Mouse (Mus musculus) bone marrow, adult 2 months (tissue): ENCODE data around the gene Cenpc1.

Experiments used
- CTCF ChIP-seq: fragments of 200-500 bp; IDR thresholded peaks from 2 replicates; pipeline ENCODE4 v1.5.1; 2011; ENCODE audit warnings: low read length, control low read depth; ENCODE audit not compliant: control insufficient read depth, insufficient read depth
- POLR2A ChIP-seq: fragments of 200-500 bp; IDR thresholded peaks from 2 replicates; pipeline ENCODE4 v1.6.1; 2011; ENCODE audit warnings: low read depth, mild to moderate bottlenecking, control low read depth, low read length, borderline replicate concordance; ENCODE audit not compliant: control insufficient read depth

DNA sequence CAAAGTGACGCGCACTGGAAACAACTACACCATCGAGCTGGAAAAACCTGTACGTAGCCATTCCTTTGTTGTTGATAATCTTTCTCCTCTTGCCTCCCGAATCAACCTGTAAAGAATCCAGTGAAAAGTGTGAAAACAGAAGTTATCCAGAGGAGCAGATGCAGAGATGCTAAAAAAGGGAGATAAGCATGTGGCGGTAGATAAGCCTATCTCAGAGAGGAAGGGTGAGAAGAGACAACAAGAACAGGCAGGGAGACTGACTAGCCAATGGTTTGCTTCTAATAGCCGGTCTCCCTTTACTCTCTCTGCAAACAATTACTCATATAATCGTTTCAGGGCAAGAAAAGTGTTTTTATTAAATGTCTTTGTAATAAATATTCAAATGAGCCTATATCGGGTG, 29.4 kb upstream of the Cenpc1 start:
- TF ChIP-seq CTCF (no peak), POLR2A (no peak)
